Mouse (Mus musculus) stomach, embryonic 15.5 days (tissue): ENCODE data around the gene Kctd3. TPM values are rescaled to one million over a fixed set of nuclear protein-coding genes. Genes with fewer than 3 reads are reported as not detected.

Experiments used
- ATAC-seq: fragments of 200-750 bp; cut with Nextera tagmentation; 2 replicates; pipeline ENCODE4 v1.8.0; 2017; ENCODE audit warnings: low read depth, moderate number of reproducible peaks, moderate TSS enrichment; ENCODE audit not compliant: insufficient read depth, low FRiP score
- H3K27ac ChIP-seq: fragments of 300-500 bp; sonication (generic); 2 replicates; pipeline ENCODE4 v1.5.1; 2015; ENCODE audit warnings: mild to moderate bottlenecking, inconsistent platforms
- H3K27me3 ChIP-seq: fragments of 300-500 bp; sonication (generic); replicated peaks from 2 replicates; pipeline ENCODE4 v1.6.1; 2015; ENCODE audit warnings: inconsistent platforms
- H3K36me3 ChIP-seq: fragments of 300-500 bp; sonication (generic); 2 replicates; pipeline ENCODE4 v1.6.1; 2015; ENCODE audit warnings: inconsistent platforms
- H3K4me1 ChIP-seq: fragments of 300-500 bp; sonication (generic); 2 replicates; pipeline ENCODE4 v1.6.1; 2015; ENCODE audit warnings: inconsistent platforms
- H3K4me2 ChIP-seq: fragments of 300-500 bp; sonication (generic); 2 replicates; pipeline ENCODE4 v1.6.1; 2015; ENCODE audit warnings: mild to moderate bottlenecking, inconsistent platforms
- H3K4me3 ChIP-seq: fragments of 300-500 bp; sonication (generic); replicated peaks from 2 replicates; pipeline ENCODE4 v1.5.1; 2015; ENCODE audit warnings: inconsistent platforms
- H3K9ac ChIP-seq: fragments of 300-500 bp; sonication (generic); 2 replicates; pipeline ENCODE4 v1.6.1; 2015; ENCODE audit warnings: inconsistent platforms
- H3K9me3 ChIP-seq: fragments of 300-500 bp; sonication (generic); 2 replicates; pipeline ENCODE4 v1.6.1; 2016; ENCODE audit warnings: inconsistent platforms
- WGBS: fragments of 180-500 bp; shearing (Covaris S2); methylation state at CpG from one replicate; pipeline ENCODE4 v1.1.7; 2015; 5-methylcytosine and 5-hydroxymethylcytosine counted together
- polyA plus RNA-seq: library from polyadenylated mRNA; unstranded; fragments of >200 nt; fragmentation: Nextera tagmentation; extraction: Ambion mirVana; gene quantifications from 2 replicates; pipeline ENCODE4 v1.2.1, GENCODE M21; 2015

The Kctd3 gene
- 27.8 and 29.1 TPM in 2 replicates for polyA plus RNA-seq

DNA sequence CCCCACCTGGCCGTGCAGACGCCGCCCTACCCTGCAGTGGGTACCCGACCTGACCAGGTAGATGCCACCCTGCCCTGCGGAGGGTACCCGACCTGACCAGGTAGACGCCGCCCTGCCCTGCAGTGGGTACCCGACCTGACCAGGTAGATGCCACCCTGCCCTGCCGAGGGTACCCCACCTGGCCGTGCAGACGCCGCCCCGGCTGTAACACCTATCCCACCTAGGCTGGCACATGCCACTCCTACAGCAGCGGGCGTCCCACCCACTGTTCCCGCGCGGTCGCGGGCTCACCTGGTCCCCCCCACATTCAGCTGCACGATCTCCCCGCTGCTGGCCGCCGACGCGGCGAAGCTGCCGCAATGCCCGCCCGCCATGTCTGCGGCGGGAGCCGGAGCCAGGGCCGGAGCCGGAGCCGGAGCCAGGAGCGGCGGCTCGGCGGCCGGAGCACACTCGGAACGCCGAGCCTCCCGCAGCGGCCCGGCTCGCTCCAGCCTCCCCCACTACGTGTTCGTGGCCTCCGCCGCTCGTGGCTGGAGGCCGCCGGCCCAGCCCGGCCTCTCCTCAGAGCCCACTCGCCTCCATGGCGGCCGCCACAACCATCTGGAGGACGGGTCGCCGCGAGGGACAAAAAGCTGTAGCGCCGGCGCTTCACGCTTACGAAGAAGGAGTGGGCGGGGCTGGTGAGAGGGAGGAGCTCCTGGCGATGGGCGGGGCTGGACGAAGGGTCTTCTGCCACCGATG lies at the start of gene Kctd3:
Kctd3 (minus strand) TSS at position 603 of the 741 bp plus-strand sequence.
- Histone ChIP-seq H3K27ac (peak within 1 kb of the TSS; percentile 77), H3K36me3 (no peaks in the 10 kb centered on the region), H3K4me2 (peak within 1 kb of the TSS; percentile 76), H3K4me1 (peaks cover 5% of the 10 kb centered on the region; the same call in 1 of the 2 replicates), H3K9ac (peak within 1 kb of the TSS; percentile 97), H3K27me3 (no peaks in the 10 kb centered on the region), H3K4me3 (peak within 1 kb of the TSS; percentile 98), H3K9me3 (no peaks in the 10 kb centered on the region)
- peak; percentile 83 for ATAC-seq
- under 1% methylated on average over 74 of the region's 74 CpGs for WGBS

DNA sequence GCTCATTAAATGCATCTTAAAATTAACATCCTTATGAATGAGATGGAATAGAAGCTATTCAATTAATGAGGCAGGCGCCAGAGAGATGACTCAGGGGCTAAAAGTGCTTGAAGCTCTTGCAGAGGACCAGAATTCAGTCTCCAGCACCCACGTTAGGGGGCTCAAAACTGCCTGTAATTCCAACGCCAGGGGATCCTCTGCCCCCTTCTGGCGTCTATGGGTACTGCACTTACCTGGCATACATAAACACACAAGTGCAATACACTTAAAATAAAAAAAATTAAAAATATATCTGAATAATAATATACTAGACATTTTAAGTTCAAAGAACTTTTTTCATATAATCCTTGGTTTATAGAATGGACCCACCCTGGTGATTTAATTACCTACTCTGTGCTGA lies 49.8 kb upstream of the Kctd3 start:
- Histone ChIP-seq H3K27ac (no peak overlapping the region), H3K4me2 (no peak overlapping the region), H3K9me3 (no peaks in the 10 kb centered on the region), H3K27me3 (no peaks in the 10 kb centered on the region), H3K4me1 (no peaks in the 10 kb centered on the region), H3K4me3 (no peak overlapping the region), H3K36me3 (no peaks in the 10 kb centered on the region), H3K9ac (no peak overlapping the region)
- 61% methylated on average over 4 of the region's 4 CpGs for WGBS
- ATAC-seq = no peak

DNA sequence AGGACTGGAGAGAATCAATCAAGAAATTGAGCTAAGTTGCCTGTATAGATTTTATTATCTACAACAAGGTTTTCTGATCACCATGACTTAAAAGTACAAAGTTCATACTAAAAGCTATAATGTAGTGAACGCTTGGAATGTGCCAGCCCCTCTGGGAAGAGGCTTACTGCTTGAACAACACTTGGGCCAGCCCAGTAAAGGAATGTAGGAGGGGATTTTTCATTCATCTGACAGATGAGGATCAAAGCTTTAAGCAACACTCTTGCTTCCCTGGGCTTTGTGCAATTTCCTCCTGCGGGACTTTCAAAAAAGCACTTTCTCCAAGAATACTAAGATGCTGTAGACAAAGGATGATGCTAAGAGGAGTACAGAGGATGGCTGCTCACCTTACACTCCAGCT lies 48.3 kb upstream of the Kctd3 start:
- H3K4me3 ChIP-seq = no peak overlapping the region
- no peak overlapping the region for H3K27ac ChIP-seq
- H3K4me2 ChIP-seq = no peak overlapping the region
- no peaks in the 10 kb centered on the region for H3K4me1 ChIP-seq
- H3K9ac ChIP-seq = no peak overlapping the region
- no peaks in the 10 kb centered on the region for H3K9me3 ChIP-seq
- ATAC-seq = no peak
- no peaks in the 10 kb centered on the region for H3K36me3 ChIP-seq
- no peaks in the 10 kb centered on the region for H3K27me3 ChIP-seq
- 30% methylated on average over 2 of the region's 2 CpGs for WGBS

DNA sequence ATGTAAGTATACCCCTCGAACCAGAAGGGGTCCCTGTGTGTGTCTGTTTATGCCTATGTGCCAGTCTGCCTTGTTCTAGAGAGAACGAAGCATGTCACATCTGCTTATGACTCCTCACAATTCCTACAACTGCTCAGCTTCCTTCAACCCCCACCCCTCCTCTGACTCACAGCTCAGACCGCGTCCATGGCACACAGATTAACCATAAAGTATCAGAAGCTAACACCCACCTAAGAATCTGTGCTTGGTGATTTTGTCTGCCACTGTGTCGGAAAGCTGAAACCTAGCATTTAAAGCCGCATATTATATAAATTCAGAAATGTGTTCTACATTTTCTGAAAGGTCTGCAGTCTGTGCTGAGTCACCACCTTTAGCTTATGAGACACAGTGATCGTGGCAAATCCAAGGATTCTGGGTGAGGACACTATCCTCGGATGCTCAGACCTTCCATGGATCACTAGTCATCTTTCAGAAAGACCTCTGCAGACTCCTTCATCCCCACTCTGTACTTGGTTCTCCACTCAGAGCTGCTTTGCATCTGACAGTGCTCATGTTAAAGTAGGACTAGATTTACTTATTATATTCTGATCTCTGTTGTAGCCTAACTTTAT lies 47.4 kb upstream of the Kctd3 start:
- H3K4me2 ChIP-seq = no peak overlapping the region
- H3K4me3 ChIP-seq = no peak overlapping the region
- 80% methylated on average over 8 of the region's 8 CpGs for WGBS
- no peaks in the 10 kb centered on the region for H3K4me1 ChIP-seq
- no peak overlapping the region for H3K27ac ChIP-seq
- ATAC-seq = no peak
- H3K36me3 ChIP-seq = no peaks in the 10 kb centered on the region
- H3K9ac ChIP-seq = no peak overlapping the region
- H3K9me3 ChIP-seq = no peaks in the 10 kb centered on the region
- no peaks in the 10 kb centered on the region for H3K27me3 ChIP-seq

DNA sequence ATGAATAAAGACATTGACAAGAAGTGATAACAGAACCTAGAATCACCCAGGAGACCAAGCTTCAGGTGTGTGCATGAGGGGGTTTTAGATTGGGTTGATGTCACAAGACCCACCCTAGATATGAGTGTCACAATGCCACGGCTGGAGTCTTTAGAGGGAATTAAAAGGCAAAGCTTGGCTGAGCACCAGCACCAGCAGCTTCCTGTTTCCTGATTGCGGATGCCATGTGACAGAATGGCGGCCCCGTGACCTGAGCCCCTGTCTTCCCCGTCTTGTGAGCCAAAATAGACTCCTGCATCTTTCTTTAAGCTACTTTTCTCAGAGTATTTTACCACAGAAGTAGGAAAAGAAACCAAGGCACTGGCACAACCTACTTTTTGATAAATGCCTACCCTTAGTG lies 46.5 kb upstream of the Kctd3 start:
- ATAC-seq = no peak
- H3K27me3 ChIP-seq = no peaks in the 10 kb centered on the region
- no peaks in the 10 kb centered on the region for H3K4me1 ChIP-seq
- H3K9me3 ChIP-seq = no peaks in the 10 kb centered on the region
- H3K36me3 ChIP-seq = no peaks in the 10 kb centered on the region
- H3K4me3 ChIP-seq = no peak overlapping the region
- 65% methylated on average over 5 of the region's 5 CpGs for WGBS
- H3K4me2 ChIP-seq = no peak overlapping the region
- H3K9ac ChIP-seq = no peak overlapping the region
- no peak overlapping the region for H3K27ac ChIP-seq

DNA sequence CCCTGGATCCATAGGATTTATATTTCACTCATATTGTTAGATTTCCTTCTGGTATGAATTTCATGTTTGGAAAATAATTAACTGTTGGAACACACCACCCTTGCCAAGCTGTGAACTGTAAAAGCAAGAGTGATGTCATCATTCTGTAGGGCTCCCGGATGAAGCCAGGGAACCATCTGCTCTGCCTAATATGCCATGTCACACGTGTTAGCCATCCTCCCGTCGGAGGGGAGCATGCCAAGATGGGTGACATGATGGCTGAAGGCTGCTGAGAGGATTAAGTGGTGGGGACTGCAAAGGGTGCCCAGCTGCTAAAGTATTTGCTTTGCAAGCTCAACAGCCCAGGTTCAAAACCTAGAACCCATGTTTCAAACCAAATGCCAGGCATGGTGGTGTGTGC lies 44.5 kb upstream of the Kctd3 start:
- WGBS = 71% methylated on average over 4 of the region's 4 CpGs
- ATAC-seq = no peak

DNA sequence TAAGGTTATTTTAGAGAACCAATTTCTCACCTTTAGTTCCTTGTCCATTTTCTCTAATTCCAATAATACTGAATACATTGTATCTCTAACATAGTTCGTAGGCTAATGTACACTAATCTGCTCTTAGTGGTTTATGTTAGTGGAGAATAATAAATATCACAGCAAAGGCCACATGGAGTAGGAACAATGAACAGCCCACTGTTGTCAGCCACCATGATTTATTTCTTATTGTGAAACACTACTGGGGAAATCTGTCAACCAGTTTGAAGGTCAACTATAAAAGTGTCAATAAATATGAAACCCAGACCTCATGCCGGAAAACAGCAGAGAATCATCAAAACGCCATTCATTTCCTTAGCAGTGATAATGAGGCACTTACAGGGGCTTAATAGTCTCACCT lies 42.5 kb upstream of the Kctd3 start:
- Histone ChIP-seq H3K4me1 (no peaks in the 10 kb centered on the region), H3K27me3 (no peaks in the 10 kb centered on the region), H3K36me3 (no peaks in the 10 kb centered on the region), H3K27ac (no peak overlapping the region), H3K4me2 (no peak overlapping the region), H3K9me3 (no peaks in the 10 kb centered on the region), H3K9ac (no peak overlapping the region), H3K4me3 (no peak overlapping the region)
- 66% methylated on average over 3 of the region's 3 CpGs for WGBS
- no peak for ATAC-seq

More for the DNA sequence above, 44.5 kb upstream of the Kctd3 start:
- H3K27me3 ChIP-seq = no peaks in the 10 kb centered on the region
- H3K9ac ChIP-seq = no peak overlapping the region
- H3K4me1 ChIP-seq = no peaks in the 10 kb centered on the region
- H3K36me3 ChIP-seq = no peaks in the 10 kb centered on the region
- no peak overlapping the region for H3K4me3 ChIP-seq
- no peaks in the 10 kb centered on the region for H3K9me3 ChIP-seq
- no peak overlapping the region for H3K4me2 ChIP-seq
- H3K27ac ChIP-seq = no peak overlapping the region

DNA sequence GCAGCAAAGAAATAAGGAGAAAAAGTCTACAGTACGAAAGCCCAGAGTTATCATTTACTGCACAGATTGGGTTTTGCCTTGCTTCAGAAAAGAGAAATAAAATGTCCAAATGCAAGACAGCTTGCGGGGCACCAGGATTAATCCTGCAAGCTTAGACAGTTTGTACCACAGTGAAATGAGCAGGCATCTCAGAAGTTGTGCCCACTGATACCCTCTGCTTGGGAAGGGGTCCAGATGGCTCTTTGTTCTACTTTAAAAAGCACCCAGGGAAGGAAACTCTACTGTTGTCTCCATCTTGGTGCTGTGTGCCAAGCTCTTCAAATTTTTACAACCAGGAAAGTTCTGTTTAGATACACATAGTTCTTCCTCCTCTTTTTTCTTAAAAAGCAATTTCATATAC lies 40.7 kb upstream of the Kctd3 start:
- H3K27ac ChIP-seq = no peak overlapping the region
- no peak overlapping the region for H3K9ac ChIP-seq
- H3K9me3 ChIP-seq = no peaks in the 10 kb centered on the region
- no peaks in the 10 kb centered on the region for H3K36me3 ChIP-seq
- no peaks in the 10 kb centered on the region for H3K4me1 ChIP-seq
- WGBS = 73% methylated on average over 2 of the region's 2 CpGs
- no peaks in the 10 kb centered on the region for H3K27me3 ChIP-seq
- no peak for ATAC-seq
- H3K4me2 ChIP-seq = no peak overlapping the region
- H3K4me3 ChIP-seq = no peak overlapping the region

DNA sequence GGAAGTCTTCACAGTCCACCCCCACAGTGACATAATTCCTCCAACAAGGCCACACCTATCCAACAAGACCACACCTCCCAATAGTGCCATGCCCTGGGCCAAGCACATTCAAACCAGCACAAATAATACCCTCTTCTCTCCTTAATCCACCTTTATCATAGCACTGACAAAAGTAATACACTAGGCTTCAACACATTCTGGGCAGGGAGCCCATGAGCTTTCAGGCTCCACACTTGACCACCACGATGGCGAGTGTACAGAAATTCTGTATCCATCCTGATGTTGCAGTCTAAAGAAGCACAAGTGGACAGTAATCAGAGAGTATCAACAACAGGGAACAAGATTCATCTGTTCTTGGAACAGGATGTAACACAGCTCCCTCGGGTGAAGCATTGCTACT lies 40.3 kb upstream of the Kctd3 start:
- WGBS = 42% methylated on average over 3 of the region's 3 CpGs
- Histone ChIP-seq H3K36me3 (no peaks in the 10 kb centered on the region), H3K9ac (no peak overlapping the region), H3K27ac (no peak overlapping the region), H3K9me3 (no peaks in the 10 kb centered on the region), H3K27me3 (no peaks in the 10 kb centered on the region), H3K4me3 (no peak overlapping the region), H3K4me2 (no peak overlapping the region), H3K4me1 (no peaks in the 10 kb centered on the region)
- ATAC-seq = no peak

DNA sequence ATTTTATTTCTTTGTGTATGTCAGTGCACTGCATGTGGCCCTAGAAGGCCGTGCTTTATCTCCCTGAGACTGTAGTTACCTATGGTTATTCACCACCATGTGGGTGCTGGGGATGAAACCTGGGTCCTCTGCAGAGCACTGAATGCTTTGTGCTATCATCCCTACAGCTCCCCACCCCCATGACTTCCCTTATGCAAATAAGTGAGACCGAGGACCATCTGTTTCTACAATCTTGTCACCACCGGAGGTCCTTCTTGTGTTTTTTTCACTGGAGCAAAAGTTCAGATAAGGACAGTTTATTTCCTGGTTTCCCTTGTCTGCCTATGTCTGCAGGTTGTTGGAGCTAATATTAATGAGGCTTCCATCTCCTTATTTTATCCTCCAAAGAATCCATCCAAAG lies 39.2 kb upstream of the Kctd3 start:
- H3K36me3 ChIP-seq = no peaks in the 10 kb centered on the region
- H3K9me3 ChIP-seq = no peaks in the 10 kb centered on the region
- no peak overlapping the region for H3K4me3 ChIP-seq
- H3K4me1 ChIP-seq = no peaks in the 10 kb centered on the region
- no peaks in the 10 kb centered on the region for H3K27me3 ChIP-seq
- no peak overlapping the region for H3K9ac ChIP-seq
- ATAC-seq = no peak
- H3K4me2 ChIP-seq = no peak overlapping the region
- 61% methylated on average over 3 of the region's 3 CpGs for WGBS
- no peak overlapping the region for H3K27ac ChIP-seq

DNA sequence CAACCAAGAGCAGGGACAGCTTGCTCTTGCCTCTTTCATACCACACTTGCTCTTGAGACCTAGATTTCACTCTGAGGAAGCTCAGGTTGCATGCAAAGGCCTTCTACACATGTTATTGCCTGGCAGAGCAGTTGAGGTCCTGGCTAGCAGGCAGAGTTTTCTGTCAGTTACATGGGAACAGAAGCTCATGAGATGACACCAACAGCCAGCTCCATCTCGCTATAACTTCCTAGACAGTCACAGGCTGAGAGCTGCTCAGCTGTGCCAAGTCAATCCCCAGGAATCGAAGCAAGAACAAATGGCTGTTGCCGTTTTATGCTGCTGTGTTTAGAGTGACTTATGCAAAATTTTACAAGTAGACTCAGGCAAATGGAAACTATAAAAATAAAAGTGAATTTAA lies 38.7 kb upstream of the Kctd3 start:
- no peak overlapping the region for H3K9ac ChIP-seq
- WGBS = 81% methylated on average over 3 of the region's 3 CpGs
- H3K27me3 ChIP-seq = no peaks in the 10 kb centered on the region
- H3K27ac ChIP-seq = no peak overlapping the region
- H3K4me1 ChIP-seq = no peaks in the 10 kb centered on the region
- no peak overlapping the region for H3K4me2 ChIP-seq
- no peaks in the 10 kb centered on the region for H3K9me3 ChIP-seq
- H3K36me3 ChIP-seq = no peaks in the 10 kb centered on the region
- H3K4me3 ChIP-seq = no peak overlapping the region
- ATAC-seq = no peak

DNA sequence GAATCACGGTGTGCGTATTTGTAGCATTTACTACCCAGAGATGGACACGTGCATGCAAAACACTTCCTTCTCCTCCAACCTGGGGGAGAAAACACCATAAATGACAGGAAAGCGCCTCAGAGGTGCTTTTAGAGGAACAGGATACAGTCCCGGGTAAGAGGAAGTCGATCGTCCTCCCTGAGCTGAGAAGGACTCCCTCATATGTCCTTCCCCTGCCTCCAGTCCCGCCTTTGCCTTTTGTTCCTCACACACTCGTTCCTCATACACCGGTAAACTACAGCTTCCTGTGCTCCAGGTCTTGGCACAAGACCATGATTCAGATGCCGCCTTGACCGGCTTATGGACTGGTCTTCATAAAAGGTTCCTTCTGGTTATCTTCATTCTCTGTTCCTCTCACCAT lies 33.6 kb upstream of the Kctd3 start:
- H3K4me3 ChIP-seq = no peak overlapping the region
- no peaks in the 10 kb centered on the region for H3K4me1 ChIP-seq
- 77% methylated on average over 12 of the region's 12 CpGs for WGBS
- H3K9me3 ChIP-seq = no peaks in the 10 kb centered on the region
- H3K36me3 ChIP-seq = no peaks in the 10 kb centered on the region
- H3K27ac ChIP-seq = no peak overlapping the region
- ATAC-seq = no peak
- H3K9ac ChIP-seq = no peak overlapping the region
- H3K4me2 ChIP-seq = no peak overlapping the region
- H3K27me3 ChIP-seq = no peaks in the 10 kb centered on the region
